Mouse (Mus musculus) liver, adult 2 months (tissue): ENCODE measurements around the gene Hacd1.

Experiments used
- CTCF ChIP-seq: fragments of 200-500 bp; IDR thresholded peaks from 2 replicates; pipeline ENCODE4 v1.5.1; 2011; ENCODE audit warnings: low read depth, low read length, control low read depth
- POLR2A ChIP-seq: fragments of 200-500 bp; IDR thresholded peaks from 2 replicates; pipeline ENCODE4 v1.6.1; 2011; ENCODE audit warnings: low read length, control low read depth; ENCODE audit not compliant: insufficient read depth; ENCODE audit errors: extremely low read depth

GRCm38 (mm10) chr2:13816645-13817044, 239.3 kb downstream of the Hacd1 start:
- TF ChIP-seq CTCF = no peak
- no peak for TF ChIP-seq POLR2A
